ENCODE assay signal across 8 mouse cellular contexts in the genomic region with DNA sequence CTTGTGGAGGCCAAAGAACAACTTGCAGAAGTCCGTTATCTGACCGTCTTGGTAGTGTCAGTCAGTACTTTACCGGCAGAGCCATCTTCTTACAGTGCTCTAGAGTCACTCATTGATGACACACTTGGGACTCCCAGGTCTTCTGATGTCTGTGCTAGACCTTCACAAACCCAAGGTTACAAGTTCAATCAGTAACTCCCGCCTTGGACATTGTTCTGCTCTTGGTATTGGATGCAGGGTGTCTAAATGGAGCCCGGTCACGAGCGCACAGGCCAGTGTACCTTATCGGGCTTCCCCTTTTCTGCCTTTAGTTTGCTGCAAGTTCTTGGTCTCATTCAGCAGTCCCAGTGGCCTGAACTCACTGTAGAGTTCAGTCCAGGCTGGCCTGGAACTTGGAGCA. TPM values are rescaled to one million over a fixed set of nuclear protein-coding genes. Genes with fewer than 3 reads are reported as not detected.
DNase-seq lines count a peak whose midpoint lies in the region; ATAC-seq and TF ChIP-seq lines count a peak whose summit lies in the region.

No protein-coding gene starts in this region.

- WGBS in heart, embryonic 11.5 days (ENCODE audit: insufficient replicate concordance): 34% methylated on average over 8 of the region's 8 CpGs
- WGBS in forebrain, embryonic 15.5 days: 42% methylated on average over 8 of the region's 8 CpGs
- 37% methylated on average over 8 of the region's 8 CpGs for WGBS in limb, embryonic 14.5 days

- no peaks in the 10 kb centered on the region for H3K27me3 ChIP-seq in heart, embryonic 11.5 days (ENCODE audit: control insufficient read depth, insufficient read depth, low read length)
- H3K27me3 ChIP-seq in forebrain, embryonic 15.5 days: no peaks in the 10 kb centered on the region
- H3K27me3 ChIP-seq in limb, embryonic 14.5 days (ENCODE audit: control insufficient read depth, insufficient read depth, low read length): no peaks in the 10 kb centered on the region

- H3K36me3 ChIP-seq in heart, embryonic 11.5 days (ENCODE audit: control insufficient read depth, insufficient read depth, low read length): no peaks in the 10 kb centered on the region
- peaks cover 3% of the 10 kb centered on the region; the same call in 1 of the 2 replicates for H3K36me3 ChIP-seq in forebrain, embryonic 15.5 days
- H3K36me3 ChIP-seq in limb, embryonic 14.5 days (ENCODE audit: control insufficient read depth, insufficient read depth, low read length): 0 out of 2 replicates have a peak, but pooled peaks cover 3% of the 10 kb centered on the region

- H3K9me3 ChIP-seq in heart, embryonic 11.5 days (replicated peaks; ENCODE audit: control insufficient read depth, low read length): no peaks in the 10 kb centered on the region
- no peaks in the 10 kb centered on the region for H3K9me3 ChIP-seq in forebrain, embryonic 15.5 days
- no peaks in the 10 kb centered on the region for H3K9me3 ChIP-seq in limb, embryonic 14.5 days (ENCODE audit: control insufficient read depth, low read length)

- no peak for TF ChIP-seq POLR2A in limb, embryonic 14.5 days (IDR thresholded peaks at IDR 0.05; ENCODE audit: borderline replicate concordance, extremely low read depth, insufficient read depth, insufficient read length)

- no peak for ATAC-seq in heart, embryonic 11.5 days (replicated peaks; ENCODE audit: insufficient number of reproducible peaks, low FRiP score, low TSS enrichment)
- ATAC-seq in forebrain, embryonic 15.5 days (replicated peaks): peak; percentile 33
- ATAC-seq in limb, embryonic 14.5 days (ENCODE audit: low FRiP score, low read depth): 0 out of 2 replicates have a peak, but pooled peaks have one; percentile 2
- peak; percentile 34; the same call in 1 of the 2 replicates for ATAC-seq in neutrophil, adult 5-6 weeks (ENCODE audit: extremely low read depth, insufficient number of reproducible peaks, low FRiP score, poor library complexity, severe bottlenecking)

- H3K4me3 ChIP-seq in heart, embryonic 11.5 days (ENCODE audit: low read depth, low read length): peak overlapping the region; percentile 68
- H3K4me3 ChIP-seq in forebrain, embryonic 15.5 days: peak overlapping the region; percentile 72
- H3K4me3 ChIP-seq in limb, embryonic 14.5 days (replicated peaks; ENCODE audit: low read length): peak overlapping the region; percentile 60

- peaks cover 12% of the 10 kb centered on the region for H3K4me1 ChIP-seq in heart, embryonic 11.5 days (ENCODE audit: control insufficient read depth, insufficient read depth, low read length)
- peaks cover 22% of the 10 kb centered on the region for H3K4me1 ChIP-seq in forebrain, embryonic 15.5 days
- peaks cover 13% of the 10 kb centered on the region for H3K4me1 ChIP-seq in limb, embryonic 14.5 days (ENCODE audit: control insufficient read depth, insufficient read depth, low read length)

- H3K9ac ChIP-seq in heart, embryonic 11.5 days (ENCODE audit: low read depth, low read length): peak overlapping the region; percentile 69
- H3K9ac ChIP-seq in forebrain, embryonic 15.5 days (replicated peaks): peak overlapping the region; percentile 56
- H3K9ac ChIP-seq in limb, embryonic 14.5 days (ENCODE audit: low read depth, low read length, severe bottlenecking): peak overlapping the region; percentile 64

- no peak for DNase-seq in heart, postnatal 4 days
- peak; percentile 38 for DNase-seq in ES-CJ7 (ENCODE audit: low read depth, low spot score)
- no peak for DNase-seq in limb, embryonic 14.5 days (ENCODE audit: low spot score)
- no peak for DNase-seq in adrenal gland, postnatal 25 days
- DNase-seq in frontal cortex, postnatal 10 days (ENCODE audit: low spot score in 2 of 2): no peak

- H3K27ac ChIP-seq in heart, embryonic 11.5 days (ENCODE audit: low read depth, low read length): no peak overlapping the region
- no peak overlapping the region for H3K27ac ChIP-seq in forebrain, embryonic 15.5 days (replicated peaks)
- 0 out of 2 replicates have a peak overlapping the region, but pooled peaks have one; percentile 29 for H3K27ac ChIP-seq in limb, embryonic 14.5 days (replicated peaks; ENCODE audit: low read depth, low read length)

- peak overlapping the region; percentile 93 for H3K4me2 ChIP-seq in heart, embryonic 11.5 days
- peak overlapping the region; percentile 53 for H3K4me2 ChIP-seq in forebrain, embryonic 15.5 days (replicated peaks)
- peak overlapping the region; percentile 80 for H3K4me2 ChIP-seq in limb, embryonic 14.5 days (replicated peaks; ENCODE audit: low read depth, low read length, severe bottlenecking)

RNA-seq across cellular contexts. Expression of a gene that starts 0.6 kb away (rescaled TPM):
- 0.70 and 1.6 TPM in 2 replicates for polyA plus RNA-seq in heart, embryonic 11.5 days (2014; fragmentation: Nextera tagmentation; extraction: Ambion mirVana)
- 1 to 10 TPM; 8.1 to 8.8 TPM for total RNA-seq in heart, postnatal 4 days (2021)
- 3.4 and 3.6 TPM in 2 replicates for polyA plus RNA-seq in forebrain, embryonic 15.5 days (2015; fragmentation: Nextera tagmentation; extraction: Ambion mirVana)
- polyA plus RNA-seq in limb, embryonic 14.5 days (2012; rRNA removed): 20.4 and 24.3 TPM in 2 replicates
- polyA plus RNA-seq in limb, embryonic 14.5 days (2014; fragmentation: Nextera tagmentation; extraction: Ambion mirVana): 2.8 and 3.7 TPM in 2 replicates
- total RNA-seq in neutrophil, adult 5-6 weeks (2017): 77.1 and 79.0 TPM in 2 replicates
- 22.0 and 26.2 TPM in 2 replicates for total RNA-seq in adrenal gland, postnatal 25 days (2021)

RNA-seq across cellular contexts. Expression of a gene that starts 51.7 kb away (rescaled TPM):
- polyA plus RNA-seq in heart, embryonic 11.5 days (2014; fragmentation: Nextera tagmentation; extraction: Ambion mirVana): 5.0 and 5.4 TPM in 2 replicates
- 10 to 100 TPM; 12.6 to 13.7 TPM for total RNA-seq in heart, postnatal 4 days (2021)
- polyA plus RNA-seq in forebrain, embryonic 15.5 days (2015; fragmentation: Nextera tagmentation; extraction: Ambion mirVana): 15.9 and 16.2 TPM in 2 replicates
- polyA plus RNA-seq in limb, embryonic 14.5 days (2012; rRNA removed): 21.2 and 23.6 TPM in 2 replicates
- 14.0 and 14.2 TPM in 2 replicates for polyA plus RNA-seq in limb, embryonic 14.5 days (2014; fragmentation: Nextera tagmentation; extraction: Ambion mirVana)
- 168 and 185 TPM in 2 replicates for total RNA-seq in neutrophil, adult 5-6 weeks (2017)
- 19.1 and 22.6 TPM in 2 replicates for total RNA-seq in adrenal gland, postnatal 25 days (2021)
